Mouse (Mus musculus) Patski (cell line): ENCODE results near the gene Cbfb. TPM values are rescaled to one million over a fixed set of nuclear protein-coding genes. Genes with fewer than 3 reads are reported as not detected.
A peak's percentile ranks its signal among the peaks of the same experiment; 100 is the strongest.

ENCODE experiments used
- ATAC-seq: fragments of 100-300 bp; one replicate; pipeline ENCODE4 v1.8.0; 2021
- CTCF ChIA-PET: fragments of 350-600 bp; sonication (Branson Sonifier 250); formaldehyde crosslinking; loops from one replicate; lab custom pipeline; 2022; ENCODE audit warnings: inconsistent platforms; lab: Charles Lee
- POLR2A ChIA-PET: fragments of 350-600 bp; sonication (Branson Sonifier 250); formaldehyde crosslinking; loops from one replicate; lab custom pipeline; 2022; ENCODE audit warnings: antibody characterized with exemption, inconsistent platforms; lab: Charles Lee
- DNase-seq: peaks from one replicate; pipeline ENCODE4 v3.0.0-alpha.2; 2011; ENCODE audit warnings: low read depth, low spot score
- H3K27me3 ChIP-seq: fragments of 371-371 bp; one replicate; pipeline ENCODE4 v1.5.1; 2021
- CTCF ChIP-seq: fragments of 100-300 bp; IDR thresholded peaks from one replicate; pipeline ENCODE4 v1.5.1; 2021
- in situ Hi-C: fragments of 300-500 bp; cut with MboI; formaldehyde crosslinking; loops from 3 replicates; pipeline ENCODE4 v1.11.1; 2018; ENCODE audit warnings: low pct_unique_long_range_greater_than_20kb, mixed read lengths
- polyA plus RNA-seq: library from polyadenylated mRNA; unstranded; gene quantifications from one replicate; pipeline ENCODE4 v1.2.3, GENCODE M21; 2021

Cbfb gene
- polyA plus RNA-seq, 1 experiment from 2014 or later, result 64.4 TPM

DNA sequence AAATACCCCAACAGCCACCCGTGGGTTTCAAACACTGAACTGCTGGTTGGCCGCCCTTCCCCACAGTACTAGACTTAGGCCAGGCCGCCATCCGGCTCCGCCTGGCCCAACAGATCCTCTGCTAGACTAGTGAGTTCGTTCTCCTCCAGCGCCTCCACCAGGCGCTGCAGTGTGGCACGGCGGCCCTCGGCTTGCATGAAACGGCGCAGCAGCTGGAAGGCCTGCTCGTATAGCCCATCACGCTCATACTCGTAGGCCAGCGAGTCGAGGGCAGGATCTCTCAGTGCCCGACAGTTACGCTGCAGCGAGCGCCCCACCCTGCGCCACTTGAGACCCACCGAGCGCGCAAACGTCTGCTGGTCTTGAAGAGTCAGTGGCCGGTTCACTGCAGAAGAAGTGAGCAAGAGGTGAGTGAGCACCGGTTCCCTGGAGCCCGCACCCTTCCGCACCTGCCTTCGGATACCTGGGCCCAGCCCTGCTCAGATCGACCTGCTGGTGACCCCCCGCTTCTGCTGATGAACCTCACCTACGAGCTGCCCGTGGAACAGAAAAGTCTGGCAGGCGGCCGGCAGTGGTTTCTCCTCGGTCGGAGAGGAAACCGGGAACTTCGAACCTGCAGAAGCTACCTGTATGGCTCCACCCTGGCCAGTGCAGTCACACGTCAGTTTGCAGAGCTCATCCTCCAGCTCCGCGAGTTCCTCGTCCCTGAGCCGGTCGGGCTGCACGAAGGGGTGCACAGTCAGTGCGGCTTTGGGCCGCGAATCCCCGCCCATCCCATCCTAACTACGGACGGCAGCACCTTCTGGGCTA, 88.6 kb downstream of the Cbfb start:
- in situ Hi-C loops, result no loop called here
- POLR2A ChIA-PET, result no interaction called here
- ATAC-seq (no peak), DNase-seq (no peak)
- TF ChIP-seq CTCF, result no peak
- CTCF ChIA-PET, result interaction anchor here (1.6 kb wide), 1 partner anchor 12 kb away, joined by 3 read pairs; no protein-coding TSS in a partner anchor
- H3K27me3 ChIP-seq, result no peaks in the 10 kb centered on the region

GRCm38 (mm10) chr8:105259721-105260320, 89.3 kb downstream of the Cbfb start:
- H3K27me3 ChIP-seq, result no peaks in the 10 kb centered on the region
- no peak for TF ChIP-seq CTCF
- ATAC-seq (no peak), DNase-seq (no peak)
- ChIA-PET POLR2A (no interaction called here), CTCF (interaction anchor here (1.3 to 1.6 kb wide), 2 partner anchors 12 to 31 kb away, joined by 3 read pairs; no protein-coding TSS in a partner anchor)
- in situ Hi-C loops, result no loop called here

DNA sequence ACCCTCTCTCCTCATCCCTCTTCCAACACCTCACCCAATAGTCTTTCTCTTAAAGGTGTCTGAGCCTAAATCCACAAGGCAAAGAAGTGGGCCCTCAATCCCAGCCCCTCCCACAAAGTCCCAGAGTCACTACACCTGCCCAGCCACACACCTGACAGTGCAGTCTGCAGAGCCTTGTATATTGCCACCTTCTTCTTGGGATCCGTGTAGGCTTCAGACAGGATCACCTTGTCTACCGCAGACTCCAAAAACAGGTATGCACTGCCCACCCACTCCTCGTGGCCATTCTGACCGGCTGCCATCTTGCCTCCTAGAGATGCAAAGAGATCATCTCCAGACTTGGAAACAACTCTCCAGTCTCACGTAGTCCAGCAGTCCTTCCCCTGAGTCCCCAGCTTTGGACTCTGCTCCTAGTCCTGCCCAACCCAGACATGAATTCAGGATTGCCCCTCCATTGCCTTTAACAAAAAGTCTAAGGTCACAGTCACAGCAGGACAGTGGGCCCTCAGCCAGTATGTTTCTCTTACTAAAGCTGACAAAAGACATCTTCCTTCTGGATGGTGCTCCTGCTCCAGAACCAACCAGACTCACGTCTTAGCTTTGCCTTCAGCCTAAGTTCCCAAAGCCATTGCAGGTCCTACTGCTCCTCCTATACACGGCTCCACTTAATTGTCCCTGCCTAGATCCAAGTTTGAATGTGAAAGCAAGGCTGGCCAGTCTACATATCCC, 90.1 kb downstream of the Cbfb start:
- ChIA-PET POLR2A (no interaction called here), CTCF (interaction anchor here (1.3 kb wide), 1 partner anchor 30 kb away, joined by 3 read pairs; no protein-coding TSS in a partner anchor)
- TF ChIP-seq CTCF, result no peak
- no peaks in the 10 kb centered on the region for H3K27me3 ChIP-seq
- DNase-seq, result no peak
- in situ Hi-C loops, result no loop called here
- no peak for ATAC-seq

GRCm38 (mm10) chr8:105261326-105261980, 91.0 kb downstream of the Cbfb start:
- ATAC-seq, result no peak
- CTCF ChIA-PET, result no interaction called here
- POLR2A ChIA-PET, result interaction anchor here (0.6 kb wide), 1 partner anchor 29 kb away, joined by 4 read pairs; no protein-coding TSS in a partner anchor
- TF ChIP-seq CTCF, result no peak
- in situ Hi-C loops, result no loop called here
- no peak for DNase-seq
- H3K27me3 ChIP-seq, result no peaks in the 10 kb centered on the region

DNA sequence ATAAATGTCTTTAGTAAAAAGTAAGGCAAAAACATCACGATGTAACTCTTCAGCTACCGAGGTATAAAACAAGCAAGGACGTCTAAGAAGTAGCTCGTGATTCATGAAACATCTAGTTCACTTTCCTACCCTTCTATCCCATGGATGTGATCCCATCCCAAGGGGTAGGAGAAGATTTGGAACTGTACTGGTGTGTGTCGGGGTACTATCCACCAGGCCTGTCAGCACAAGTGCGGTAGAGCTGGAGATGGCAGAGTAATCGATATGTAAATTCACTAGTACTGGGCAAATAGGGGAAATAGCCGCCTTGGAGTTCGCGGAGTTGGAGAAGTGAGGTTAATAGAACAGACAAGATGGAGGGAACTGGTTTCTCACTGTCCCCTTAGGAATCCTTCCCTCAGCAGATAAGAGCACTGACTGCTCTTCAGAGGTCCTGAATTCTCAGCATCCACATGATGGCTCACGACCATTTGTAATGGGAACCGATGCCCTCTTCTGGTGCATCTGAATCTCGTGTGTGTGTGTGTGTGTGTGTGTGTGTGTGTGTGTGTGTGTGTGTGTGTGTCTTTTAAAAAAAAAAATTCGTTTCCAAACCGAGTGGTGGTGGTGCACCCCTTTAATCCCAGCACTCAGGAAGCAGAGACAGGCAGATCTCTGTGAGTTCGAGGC, 92.9 kb downstream of the Cbfb start:
- no peak for DNase-seq
- no peak for TF ChIP-seq CTCF
- no peak for ATAC-seq
- no peaks in the 10 kb centered on the region for H3K27me3 ChIP-seq
- in situ Hi-C loops, result no loop called here
- ChIA-PET POLR2A (no interaction called here), CTCF (no interaction called here)

GRCm38 (mm10) chr8:105264024-105264982, 93.8 kb downstream of the Cbfb start, which contains the start of the genes Tradd and Fbxl8:
Tradd (minus strand) TSS chr8:105264609.
Fbxl8 (plus strand) TSS chr8:105264648.
- H3K27me3 ChIP-seq, result no peaks in the 10 kb centered on the region
- TF ChIP-seq CTCF, result no peak
- in situ Hi-C loops, result no loop called here
- ChIA-PET CTCF (interaction anchor here (0.9 to 1.5 kb wide), 6 partner anchors 9 to 26 kb away, joined by 3 to 5 read pairs (median 3); partner anchors contain the start of gene B3gnt9), POLR2A (interaction anchor here (1.0 to 1.3 kb wide), 2 partner anchors 10 to 25 kb away, joined by 3 to 4 read pairs; partner anchors contain the start of genes 4931428F04Rik and B3gnt9)
- ATAC-seq (peak; percentile 92), DNase-seq (no peak)

GRCm38 (mm10) chr8:105265128-105265527, 94.7 kb downstream of the Cbfb start:
- DNase-seq (no peak), ATAC-seq (peak; percentile 45)
- in situ Hi-C loops, result no loop called here
- no peaks in the 10 kb centered on the region for H3K27me3 ChIP-seq
- ChIA-PET CTCF (interaction anchor here (0.9 to 1.5 kb wide), 6 partner anchors 10 to 25 kb away, joined by 3 to 5 read pairs (median 3); partner anchors contain the start of gene B3gnt9), POLR2A (interaction anchor here (1.0 to 1.3 kb wide), 2 partner anchors 10 to 24 kb away, joined by 3 to 4 read pairs; partner anchors contain the start of genes 4931428F04Rik and B3gnt9)
- no peak for TF ChIP-seq CTCF

DNA sequence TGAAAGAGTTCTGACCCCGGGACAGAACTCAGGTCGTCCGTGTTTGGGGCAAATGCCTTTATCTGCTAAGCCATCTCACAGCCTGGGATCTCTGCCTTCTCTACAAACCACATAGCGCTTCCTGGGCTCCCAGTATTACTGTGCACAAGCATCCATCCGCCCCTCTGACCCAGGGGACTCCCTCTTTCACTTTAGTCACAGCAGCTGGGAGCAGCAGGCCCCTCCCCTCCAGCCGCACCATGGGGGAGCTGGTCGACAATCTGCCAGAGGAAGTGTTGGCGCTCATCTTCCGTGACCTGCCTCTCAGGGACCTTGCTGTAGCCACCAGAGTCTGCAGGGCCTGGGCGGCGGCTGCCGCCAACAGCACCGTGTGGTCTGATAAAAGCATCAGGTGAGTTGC, 96.3 kb downstream of the Cbfb start:
- DNase-seq (no peak), ATAC-seq (no peak)
- ChIA-PET POLR2A (no interaction called here), CTCF (no interaction called here)
- TF ChIP-seq CTCF, result no peak
- in situ Hi-C loops, result no loop called here
- no peaks in the 10 kb centered on the region for H3K27me3 ChIP-seq

Other genes starting within 250 kb of the Cbfb start
- gene Ces2e, start 244.4 kb upstream of the Cbfb start, polyA plus RNA-seq, result not detected
- not detected for gene Ces2f, start 223.3 kb upstream of the Cbfb start, polyA plus RNA-seq
- not detected for gene Ces2g, start 209.0 kb upstream of the Cbfb start, polyA plus RNA-seq
- not detected for gene Ces2h, start 169.8 kb upstream of the Cbfb start, polyA plus RNA-seq
- not detected for gene Ces3a, start 122.1 kb upstream of the Cbfb start, polyA plus RNA-seq
- not detected for gene Ces3b, start 86.9 kb upstream of the Cbfb start, polyA plus RNA-seq
- gene Ces4a, start 38.9 kb upstream of the Cbfb start, polyA plus RNA-seq, result not detected
- 23.1 TPM for gene D230025D16Rik, start 54.5 kb downstream of the Cbfb start, polyA plus RNA-seq
- 2.1 TPM for gene B3gnt9, start 84.5 kb downstream of the Cbfb start, polyA plus RNA-seq
- gene Tradd, start 93.9 kb downstream of the Cbfb start, polyA plus RNA-seq, result 22.9 TPM
- gene Fbxl8, start 94.0 kb downstream of the Cbfb start, polyA plus RNA-seq, result 12.6 TPM
- gene Hsf4, start 99.1 kb downstream of the Cbfb start, polyA plus RNA-seq, result 0.12 TPM
- gene Nol3, start 105.5 kb downstream of the Cbfb start, polyA plus RNA-seq, result 1.7 TPM
- 10.7 TPM for gene 4931428F04Rik, start 119.2 kb downstream of the Cbfb start, polyA plus RNA-seq
- 2.4 TPM for gene Exoc3l, start 125.4 kb downstream of the Cbfb start, polyA plus RNA-seq
- gene E2f4, start 127.0 kb downstream of the Cbfb start, polyA plus RNA-seq, result 72.6 TPM
- 7.2 TPM for gene Elmo3, start 134.9 kb downstream of the Cbfb start, polyA plus RNA-seq
- gene Lrrc29, start 155.6 kb downstream of the Cbfb start, polyA plus RNA-seq, result 0.83 TPM
- gene Tmem208, start 155.7 kb downstream of the Cbfb start, polyA plus RNA-seq, result 64.8 TPM
- 41.7 TPM for gene Fhod1, start 177.3 kb downstream of the Cbfb start, polyA plus RNA-seq
- gene Slc9a5, start 178.2 kb downstream of the Cbfb start, polyA plus RNA-seq, result 11.0 TPM
- 0.77 TPM for gene Plekhg4, start 202.6 kb downstream of the Cbfb start, polyA plus RNA-seq
- not detected for gene Kctd19, start 242.8 kb downstream of the Cbfb start, polyA plus RNA-seq
- not detected for gene Lrrc36, start 242.9 kb downstream of the Cbfb start, polyA plus RNA-seq